Mouse (Mus musculus) activated CD4-positive, CD25-positive, alpha-beta regulatory T cell, adult 4 months (primary cell): ENCODE measurements around the gene Grwd1. TPM values are rescaled to one million over a fixed set of nuclear protein-coding genes. Genes with fewer than 3 reads are reported as not detected.

Experiments used
- ATAC-seq: one replicate; pipeline ENCODE4 v1.8.0; 2017
- polyA plus RNA-seq, 2 experiments: library from polyadenylated mRNA; unstranded; fragments of 100-300 nt; shearing (Covaris generic); gene quantifications; one replicate each; pipeline ENCODE4 v1.2.1; 2017

Gene Grwd1
- polyA plus RNA-seq, 2 experiments from 2014 or later: 16.1 to 25.3 TPM

GRCm38 (mm10) chr7:45797661-45798510 is 32.9 kb downstream of the Grwd1 start:
- ATAC-seq: no peak

- ATAC-seq: no peak
Measured at GRCm38 (mm10) chr7:45796950-45797349, 33.8 kb downstream of the Grwd1 start.

GRCm38 (mm10) chr7:45794971-45795370 is 35.8 kb downstream of the Grwd1 start:
- ATAC-seq: no peak

GRCm38 (mm10) chr7:45793969-45794585 is 36.7 kb downstream of the Grwd1 start:
- no peak for ATAC-seq

- no peak for ATAC-seq
Measured at GRCm38 (mm10) chr7:45793240-45793639, 37.5 kb downstream of the Grwd1 start.

- no peak for ATAC-seq
Measured at GRCm38 (mm10) chr7:45791756-45792490, 38.8 kb downstream of the Grwd1 start.

- ATAC-seq: no peak
Measured at GRCm38 (mm10) chr7:45790721-45791120, 40.0 kb downstream of the Grwd1 start.

GRCm38 (mm10) chr7:45787642-45788041 is 43.1 kb downstream of the Grwd1 start:
- no peak for ATAC-seq

GRCm38 (mm10) chr7:45786661-45787413 is 43.9 kb downstream of the Grwd1 start:
- no peak for ATAC-seq

GRCm38 (mm10) chr7:45786136-45786578 is 44.6 kb downstream of the Grwd1 start:
- ATAC-seq: no peak

- ATAC-seq: no peak
Measured at GRCm38 (mm10) chr7:45785388-45786135, 45.2 kb downstream of the Grwd1 start.

GRCm38 (mm10) chr7:45784524-45785372 is 46.0 kb downstream of the Grwd1 start, which contains the start of gene Sult2b1:
Sult2b1 (minus strand) TSS chr7:45784669.
- ATAC-seq: no peak

GRCm38 (mm10) chr7:45783511-45784091 is 47.1 kb downstream of the Grwd1 start, which contains the start of gene Lmtk3:
Lmtk3 (plus strand) TSS chr7:45783738.
- no peak for ATAC-seq

- ATAC-seq: no peak
Measured at GRCm38 (mm10) chr7:45782271-45782670, 48.5 kb downstream of the Grwd1 start.

- ATAC-seq: peak; percentile 88
Measured at GRCm38 (mm10) chr7:45779081-45779641, 51.6 kb downstream of the Grwd1 start.

- ATAC-seq: no peak
Measured at GRCm38 (mm10) chr7:45775237-45775636, 55.5 kb downstream of the Grwd1 start.
